Mouse (Mus musculus): ENCODE measurements at regions not wholly inside any gene's neighbourhood (a gene's known extent, or its start where the extent isn't known, plus 50 kb on each side); places are given as distances from the start of the nearest gene placed in this dataset.

DNA sequence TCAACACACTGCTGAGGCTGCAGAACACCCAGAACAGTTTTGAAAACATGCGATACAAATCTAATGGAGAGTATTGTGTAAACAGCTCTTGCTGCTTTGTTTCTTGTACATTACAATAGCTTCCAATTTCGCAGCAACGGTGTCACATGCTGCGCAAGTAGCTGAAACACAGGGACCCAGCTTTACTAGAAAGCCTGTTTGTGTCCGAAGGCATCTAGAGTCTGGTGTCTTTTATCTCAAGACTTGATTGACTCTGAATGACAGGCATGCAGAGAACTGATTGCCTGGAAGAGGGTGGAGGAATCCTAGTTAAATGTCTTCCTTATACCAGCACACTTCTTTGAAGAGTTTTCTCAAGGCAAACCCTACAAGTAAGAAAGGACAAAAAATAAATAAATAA lies 66.1 kb upstream of the Fgf10 start:
- DNase-seq, result no peak

DNA sequence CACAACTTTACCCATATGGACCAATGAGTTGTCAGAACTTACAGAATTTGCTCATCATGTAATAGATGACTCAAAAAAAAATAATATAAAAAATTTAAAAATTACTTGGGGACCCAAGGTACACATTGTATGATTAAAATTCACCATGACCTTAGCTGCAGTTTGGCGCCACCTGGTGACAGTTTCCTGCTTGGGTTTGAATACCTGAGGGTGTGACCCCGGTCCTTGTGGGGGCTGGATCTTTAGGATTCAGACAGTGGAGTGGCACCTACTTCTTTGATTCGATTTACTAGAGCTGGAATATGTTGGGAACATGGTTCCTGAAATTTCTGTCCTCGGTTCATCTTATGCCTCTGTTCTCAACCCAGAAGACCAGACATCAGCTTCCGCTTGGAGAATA lies 72.7 kb upstream of the Fgf10 start:
- DNase-seq, result peak; percentile 42

DNA sequence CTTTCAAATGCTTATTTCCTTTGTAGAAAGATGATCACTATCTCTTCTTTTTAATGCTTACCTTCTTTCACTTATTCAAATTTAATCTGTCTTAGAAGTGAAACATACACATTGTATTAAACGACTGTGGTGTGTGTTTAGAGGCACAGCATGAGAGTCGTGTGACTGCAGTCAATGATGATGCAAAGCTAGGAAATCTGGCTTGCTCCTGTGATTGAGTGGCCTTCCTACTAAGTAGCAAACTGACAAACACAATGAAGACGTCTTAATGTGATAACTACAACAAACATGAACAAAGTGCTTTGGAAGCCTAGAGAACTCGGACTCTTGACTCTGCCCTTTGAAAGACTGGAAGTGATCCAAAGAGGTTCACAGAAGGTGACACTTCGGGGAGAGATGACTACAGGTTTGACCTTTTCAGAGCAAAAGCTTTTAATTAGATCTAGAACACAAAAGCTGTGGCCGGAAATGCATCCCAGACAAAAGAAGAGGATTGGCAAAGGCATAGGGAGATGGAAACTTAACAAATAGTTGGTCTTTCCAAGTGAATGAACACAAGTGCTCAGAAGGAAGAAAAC lies 73.3 kb upstream of the Fgf10 start:
- DNase-seq, result no peak

DNA sequence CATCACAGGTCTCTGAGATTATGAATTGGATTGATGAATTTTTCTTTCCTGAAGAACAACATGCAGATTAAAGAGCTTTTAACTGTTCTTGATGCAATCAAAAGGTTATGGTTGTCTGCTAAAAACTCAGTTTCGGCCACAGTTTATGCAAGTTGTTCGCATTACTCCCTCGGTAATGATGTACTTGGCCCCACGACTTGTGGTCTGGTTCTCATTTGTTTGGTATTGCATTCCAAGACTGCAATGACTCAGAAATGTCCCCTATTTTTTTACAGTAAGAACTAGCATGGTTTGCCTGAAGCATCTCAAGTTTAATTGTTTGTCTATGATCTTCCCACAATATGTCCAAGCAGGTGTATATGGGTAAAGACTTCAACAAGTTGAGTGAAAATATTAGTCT lies 77.5 kb upstream of the Fgf10 start:
- DNase-seq, result no peak

DNA sequence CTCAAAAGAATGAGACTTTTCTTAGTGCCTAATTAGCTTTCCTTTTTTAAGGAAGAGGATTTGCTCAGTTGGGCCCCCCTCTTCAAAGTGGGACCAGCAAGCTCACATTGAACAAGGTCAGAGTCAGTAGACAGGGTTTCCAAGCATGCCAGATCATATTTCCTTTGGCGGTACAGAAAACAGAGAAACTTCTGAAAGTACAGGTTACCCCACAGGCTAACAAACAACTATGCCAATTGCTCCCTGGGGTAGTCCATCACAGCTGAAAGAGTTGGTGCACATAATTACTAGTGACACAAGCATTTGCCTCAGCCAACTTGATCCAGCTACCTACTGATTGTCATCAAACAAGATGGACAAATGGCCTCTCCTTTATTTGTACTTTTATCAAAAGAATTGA lies 97.0 kb upstream of the Fgf10 start:
- no peak for DNase-seq

DNA sequence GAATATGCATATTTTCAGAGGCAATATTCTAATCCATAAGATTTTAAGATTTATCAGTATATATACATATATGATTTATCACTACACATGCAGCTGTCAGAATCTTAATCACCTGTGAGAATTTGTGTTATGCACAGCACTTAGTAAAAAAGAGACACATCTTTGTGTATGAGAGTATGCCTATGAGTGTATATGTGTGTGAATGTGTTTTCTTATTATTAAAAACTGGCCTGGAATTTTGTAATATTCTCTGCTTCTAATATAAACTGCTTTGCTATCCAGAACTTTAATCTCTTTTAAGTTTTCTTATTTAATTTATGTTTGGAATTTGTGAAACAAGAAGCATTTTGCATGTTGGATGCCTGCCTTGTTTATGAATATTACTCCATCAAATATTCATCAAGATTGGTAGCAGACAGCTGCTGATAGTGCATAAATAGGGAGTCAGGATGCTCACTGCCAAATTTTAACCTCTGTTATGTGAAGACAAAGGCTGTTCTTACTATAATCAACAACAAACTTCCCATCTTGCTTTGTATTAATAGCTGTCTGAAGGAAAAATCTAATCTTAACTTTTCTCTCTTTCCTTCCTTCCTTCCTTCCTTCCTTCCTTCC lies 104.3 kb upstream of the Fgf10 start:
- DNase-seq, result no peak

DNA sequence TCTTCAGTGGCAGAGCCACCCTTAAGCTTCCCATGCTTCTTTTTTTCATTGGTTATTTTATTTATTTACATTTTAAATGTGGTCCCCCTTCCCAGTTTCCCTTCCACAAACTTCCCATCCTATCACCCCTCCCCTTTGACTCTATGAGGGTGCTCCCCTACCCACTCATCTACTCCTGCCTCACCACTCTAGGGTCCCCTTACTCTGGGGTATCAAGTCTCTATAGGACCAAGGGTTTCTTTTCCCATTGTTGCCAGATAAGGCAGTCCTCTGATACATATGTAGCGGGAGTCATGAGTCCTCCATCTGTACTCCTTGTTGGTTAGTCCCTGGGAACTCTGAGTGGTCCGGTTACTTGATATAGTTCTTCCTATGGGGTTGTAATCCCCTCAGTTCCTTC lies 110.6 kb upstream of the Fgf10 start:
- no peak for DNase-seq

DNA sequence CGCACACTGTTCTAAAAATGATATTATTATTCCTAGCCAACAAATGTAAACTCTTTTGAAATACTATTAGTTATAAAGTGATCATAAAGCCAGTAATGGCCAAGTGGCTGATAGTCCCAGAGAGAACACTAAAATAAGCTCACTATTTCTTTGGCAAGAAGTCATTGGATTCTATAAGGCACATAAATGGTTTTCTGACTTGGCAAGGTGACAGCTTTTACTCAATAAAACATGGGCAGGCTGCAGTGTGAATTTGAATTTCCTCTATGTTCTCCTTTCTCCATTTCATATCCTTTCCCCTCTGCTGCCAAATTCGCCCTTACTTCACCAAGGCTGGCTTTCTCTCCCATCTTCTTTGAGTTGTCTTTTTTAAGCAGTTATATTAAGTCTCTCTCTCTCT lies 117.6 kb upstream of the Fgf10 start:
- no peak for DNase-seq

DNA sequence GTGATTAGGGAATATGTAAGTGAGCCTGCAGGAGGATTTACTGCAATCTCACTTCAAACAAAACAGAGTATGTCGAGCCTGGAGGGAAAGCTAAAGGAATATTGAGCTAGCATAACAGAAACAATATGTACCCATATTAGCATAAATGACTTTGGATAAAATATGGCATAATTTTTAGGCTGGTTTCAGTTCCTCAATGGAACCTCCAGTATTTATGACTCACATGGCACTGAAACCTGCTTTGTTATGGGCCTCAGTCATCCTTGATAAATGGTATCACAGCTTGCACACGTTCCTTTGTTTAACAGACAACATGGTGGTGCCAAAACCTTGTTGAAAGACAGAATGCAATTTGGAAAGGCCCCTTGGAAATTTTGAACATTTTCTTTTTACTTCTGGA lies 130.8 kb upstream of the Fgf10 start:
- DNase-seq, result no peak

DNA sequence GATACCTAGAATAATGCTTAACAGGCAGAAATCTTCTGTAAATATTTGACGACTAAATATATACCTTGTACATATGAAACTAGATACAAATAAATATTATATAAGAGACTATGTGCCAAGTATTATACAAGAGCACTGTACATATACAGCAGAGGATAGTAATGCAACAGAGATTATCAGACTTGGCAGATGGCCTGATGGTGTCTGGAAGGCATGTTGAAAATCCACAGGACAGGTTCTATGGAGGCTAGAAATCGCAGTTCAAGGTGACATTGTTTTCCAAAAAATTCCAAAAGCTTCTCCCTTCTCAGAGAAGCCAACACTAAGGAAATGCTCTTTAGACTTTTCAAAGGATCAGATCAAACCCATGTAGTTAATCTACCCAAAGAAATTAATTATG lies 126.9 kb upstream of the Mrps30 start:
- no peak for DNase-seq

DNA sequence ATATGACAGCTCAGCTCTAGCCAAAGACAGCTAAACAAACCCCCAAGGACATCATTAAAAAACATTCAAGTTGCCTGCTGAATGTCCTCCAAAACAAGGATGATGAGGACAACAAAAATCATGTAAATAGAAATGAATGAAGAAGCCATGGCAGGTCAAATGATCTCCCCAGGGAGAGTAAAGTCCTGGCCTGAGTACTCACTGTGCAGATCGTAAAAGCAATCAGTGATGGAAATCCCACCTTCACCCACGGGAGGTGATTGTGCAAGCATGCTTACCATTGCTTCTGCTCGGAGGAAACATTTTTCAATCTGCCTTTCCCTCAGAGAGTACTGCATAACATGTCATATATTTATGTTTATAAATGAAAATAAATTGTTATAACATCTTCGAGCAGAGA lies 119.1 kb upstream of the Mrps30 start:
- DNase-seq, result no peak

DNA sequence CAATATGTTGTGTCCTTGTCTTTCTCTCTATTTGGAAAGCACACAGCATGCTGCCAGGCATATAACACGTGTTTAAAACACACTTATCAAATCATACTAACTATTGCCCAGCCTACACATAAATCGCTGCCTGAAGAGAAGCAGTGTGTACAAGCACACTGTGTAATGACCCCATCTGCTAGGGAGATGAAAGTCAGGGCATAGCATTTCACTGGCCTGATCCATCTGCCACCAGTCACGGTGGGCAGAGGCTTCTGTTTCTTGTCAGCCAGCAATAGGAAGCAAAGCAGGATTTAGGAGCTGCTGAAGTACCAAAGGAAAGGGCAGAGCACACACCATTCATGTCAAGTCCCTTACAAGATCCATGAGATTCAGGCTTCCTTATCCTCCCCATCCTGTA lies 103.6 kb upstream of the Mrps30 start:
- DNase-seq, result no peak

DNA sequence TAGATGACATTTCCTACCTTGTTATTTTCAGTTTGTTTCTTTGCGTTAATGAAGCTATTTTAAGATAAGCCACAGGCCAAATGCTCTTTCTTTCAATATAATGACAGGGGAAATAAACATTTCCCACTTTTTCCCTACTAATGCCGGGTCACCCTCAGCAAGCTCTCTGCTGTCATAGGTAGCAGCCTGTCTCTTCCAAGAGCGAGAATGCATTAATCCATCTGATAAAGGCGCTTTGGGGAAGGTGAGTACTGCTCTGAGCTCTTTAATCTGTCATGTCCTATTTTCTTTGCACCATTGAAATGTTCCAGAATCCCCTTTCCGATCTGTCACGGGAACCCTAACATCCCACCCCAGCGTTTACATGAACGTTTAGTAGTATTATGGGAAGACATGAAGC lies 96.0 kb upstream of the Mrps30 start:
- DNase-seq, result no peak

DNA sequence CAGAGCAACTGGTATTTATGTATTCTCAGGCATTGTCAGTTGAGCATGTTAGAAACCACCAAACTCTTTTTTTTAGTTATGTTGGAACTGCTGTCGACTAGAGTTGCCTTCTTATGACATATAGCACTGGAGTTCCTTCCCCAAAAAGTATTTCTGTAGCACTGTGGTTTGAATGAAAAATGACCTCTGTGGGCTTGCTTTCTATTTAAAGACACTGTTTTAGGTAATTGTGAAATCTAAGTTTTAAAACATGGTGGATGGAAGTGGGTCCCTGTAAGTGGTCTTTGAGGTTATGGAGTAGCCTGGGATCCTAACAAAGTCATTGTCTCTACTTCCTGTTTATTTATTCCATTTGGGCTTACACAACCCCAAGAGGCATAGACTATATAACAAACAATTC lies 93.2 kb upstream of the Mrps30 start:
- DNase-seq, result no peak

DNA sequence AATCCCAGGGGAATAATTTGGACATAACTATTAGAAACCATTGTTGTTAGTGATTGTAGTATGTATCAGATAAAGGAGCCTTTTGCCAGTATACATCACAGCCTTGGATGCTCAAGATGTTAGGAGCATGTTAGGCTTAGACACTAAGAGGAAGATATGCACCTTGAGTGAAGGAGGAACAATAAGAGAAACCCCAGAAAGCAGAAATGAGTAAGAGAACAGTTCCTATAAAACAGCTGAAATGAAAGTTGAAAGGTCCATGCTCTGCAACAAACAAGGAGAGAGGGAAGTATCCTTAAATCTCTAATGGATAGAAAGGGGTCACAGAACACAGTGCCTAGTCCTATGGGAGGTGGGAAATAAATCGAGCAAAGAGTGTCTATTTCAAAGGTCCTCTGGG lies 91.4 kb upstream of the Mrps30 start:
- DNase-seq, result no peak

DNA sequence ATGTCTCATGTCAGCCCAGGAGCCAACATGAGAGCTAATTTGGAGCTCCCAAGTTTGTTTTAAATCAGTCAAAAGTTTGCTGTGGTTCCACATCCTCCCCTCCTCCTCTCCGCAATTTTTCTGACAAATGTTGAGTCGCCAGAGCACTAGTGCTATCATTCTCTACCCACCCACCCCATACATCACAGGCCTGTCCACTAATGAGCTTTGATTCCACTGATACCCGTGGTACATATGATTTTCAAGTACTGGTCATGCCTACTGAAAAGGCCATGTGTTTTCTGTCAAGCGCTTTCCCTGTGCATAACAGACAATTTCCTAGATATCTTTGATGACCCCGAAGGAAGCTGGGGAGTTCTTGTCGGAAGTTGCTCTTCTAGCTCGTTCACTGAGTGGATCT lies 85.5 kb upstream of the Mrps30 start:
- no peak for DNase-seq

DNA sequence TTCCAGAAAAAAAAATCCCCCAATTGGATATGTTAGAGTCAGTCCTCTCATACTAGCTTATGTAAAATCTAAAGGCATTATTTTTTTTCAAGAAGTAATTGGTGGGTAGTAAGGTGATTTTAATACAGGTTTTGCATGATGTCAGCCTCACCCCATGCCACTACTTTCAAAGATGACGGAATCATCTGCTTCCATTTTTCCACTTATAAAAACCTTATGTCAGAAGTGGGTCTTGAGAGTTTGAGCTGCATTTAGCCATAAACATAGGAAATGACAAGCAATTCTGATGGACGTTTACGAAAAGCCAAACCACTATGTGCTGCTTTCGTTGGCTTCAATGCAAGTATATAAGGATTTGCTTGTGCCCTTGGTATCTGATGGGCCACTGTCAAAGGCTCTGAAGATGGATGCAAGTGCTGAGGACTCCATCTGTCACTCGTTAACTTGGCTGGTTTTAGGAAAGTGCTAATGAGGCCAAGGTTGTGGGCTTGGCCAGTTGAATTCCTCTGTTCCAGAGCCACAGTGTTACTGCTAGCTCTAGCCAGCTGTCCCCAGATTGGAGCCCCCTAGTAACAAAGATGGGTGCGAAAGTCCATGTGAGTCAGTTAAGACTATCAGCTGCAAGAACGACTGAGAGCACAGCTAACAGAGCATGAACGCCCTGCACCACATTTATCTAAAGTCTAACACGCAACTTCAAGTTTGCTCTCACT lies 72.8 kb upstream of the Mrps30 start:
- no peak for DNase-seq

DNA sequence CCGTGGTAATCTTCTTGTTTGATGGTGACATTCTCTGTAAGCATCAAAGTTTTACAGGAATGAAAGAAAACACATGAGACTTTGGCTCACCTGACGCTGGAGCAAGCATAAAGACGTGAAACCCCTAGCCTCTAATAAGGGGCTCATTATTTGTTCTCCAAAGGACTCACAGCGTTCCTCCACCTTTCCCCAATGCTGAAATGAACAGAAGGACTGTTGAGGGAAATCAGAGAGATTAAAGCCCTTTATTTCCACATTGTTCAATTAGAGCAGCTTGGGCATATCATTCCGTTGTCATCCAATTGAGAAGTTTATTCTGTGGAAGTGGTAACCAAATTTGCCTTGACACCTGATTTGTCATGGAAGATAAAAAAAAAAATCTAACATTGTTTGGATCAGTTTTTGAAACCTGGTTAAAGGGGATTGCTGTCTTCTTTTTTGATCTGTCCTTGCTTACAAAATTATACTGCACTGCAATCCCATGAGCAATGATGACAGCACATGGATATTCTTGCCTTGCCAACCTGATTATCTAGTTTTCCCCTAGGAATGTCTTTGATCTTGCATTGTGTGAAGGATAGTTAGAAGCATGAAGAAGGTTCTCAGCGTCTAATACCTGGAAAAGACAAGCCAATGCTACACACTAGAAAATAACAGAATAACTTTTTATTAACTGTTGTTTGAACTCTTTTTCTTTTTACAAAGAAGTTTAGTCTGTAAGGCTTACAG lies 62.1 kb upstream of the Mrps30 start:
- no peak for DNase-seq

DNA sequence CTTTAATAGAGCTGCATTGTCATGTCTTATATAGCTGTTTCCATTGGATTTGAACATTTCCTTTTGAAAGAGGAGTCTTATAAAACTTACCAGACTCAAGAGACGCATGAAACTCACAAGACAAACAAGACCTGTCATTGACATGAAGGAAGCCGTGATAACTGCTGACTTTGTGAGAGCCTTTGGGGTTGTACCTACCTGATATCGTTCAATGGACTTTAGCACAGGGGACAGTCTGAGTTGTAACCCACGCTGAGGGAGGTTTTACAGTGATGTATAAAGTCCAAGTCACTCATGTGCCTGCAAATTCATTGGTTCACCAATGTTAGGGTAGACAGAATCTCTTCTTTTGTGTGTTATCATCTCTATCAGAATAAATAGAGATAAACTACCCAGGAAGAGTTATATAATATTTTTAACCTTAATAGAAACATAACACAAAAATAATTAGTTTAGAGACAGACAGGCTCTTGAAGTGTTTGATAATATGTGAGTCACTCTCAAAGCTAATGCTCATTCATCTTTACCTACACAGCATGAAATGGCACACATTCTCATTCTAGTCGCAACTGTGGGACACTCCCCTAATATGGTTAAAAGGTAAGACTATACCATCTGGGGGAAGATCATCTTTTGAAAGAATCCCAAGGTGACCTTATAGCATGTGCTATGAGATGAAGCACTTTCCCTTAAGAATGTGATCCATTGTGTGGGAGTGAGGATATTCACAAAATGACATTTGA lies 54.4 kb upstream of the Mrps30 start:
- DNase-seq, result no peak
